Mouse (Mus musculus) embryonic facial prominence, embryonic 11.5 days (tissue): Measurements from ENCODE around the gene Rbm33. TPM values are rescaled to one million over a fixed set of nuclear protein-coding genes. Genes with fewer than 3 reads are reported as not detected.

Experiments
- ATAC-seq: fragments of 200-750 bp; cut with Nextera tagmentation; replicated peaks from 2 replicates; pipeline ENCODE4 v1.8.0; 2017; ENCODE audit warnings: low read depth; ENCODE audit not compliant: insufficient number of reproducible peaks, low FRiP score, low TSS enrichment
- DNase-seq: peaks from one replicate; pipeline ENCODE4 v3.0.0-alpha.2; 2015; ENCODE audit warnings: low spot score
- H3K27ac ChIP-seq: fragments of 300-500 bp; sonication (generic); replicated peaks from 2 replicates; pipeline ENCODE4 v1.5.1; 2014; ENCODE audit warnings: mild to moderate bottlenecking, low read depth, low read length, control low read depth
- H3K27me3 ChIP-seq: fragments of 300-500 bp; sonication (generic); 2 replicates; pipeline ENCODE4 v1.6.1; 2014; ENCODE audit warnings: mild to moderate bottlenecking, low read length, moderate library complexity, mixed read lengths; ENCODE audit not compliant: control insufficient read depth, insufficient read depth
- H3K36me3 ChIP-seq: fragments of 300-500 bp; sonication (generic); replicated peaks from 2 replicates; pipeline ENCODE4 v1.6.1; 2014; ENCODE audit warnings: low read depth, mild to moderate bottlenecking, low read length, moderate library complexity, mixed read lengths; ENCODE audit not compliant: control insufficient read depth, insufficient read depth
- H3K4me1 ChIP-seq: fragments of 300-500 bp; sonication (generic); 2 replicates; pipeline ENCODE4 v1.6.1; 2014; ENCODE audit warnings: low read length, mixed read lengths; ENCODE audit not compliant: control insufficient read depth, insufficient read depth
- H3K4me2 ChIP-seq: fragments of 300-500 bp; sonication (generic); 2 replicates; pipeline ENCODE4 v1.6.1; 2014; ENCODE audit warnings: low read depth, mild to moderate bottlenecking, control low read depth, low read length, moderate library complexity
- H3K4me3 ChIP-seq: fragments of 300-500 bp; sonication (generic); 2 replicates; pipeline ENCODE4 v1.5.1; 2014; ENCODE audit warnings: low read depth, low read length, control low read depth
- H3K9ac ChIP-seq: fragments of 300-500 bp; sonication (generic); replicated peaks from 2 replicates; pipeline ENCODE4 v1.6.1; 2014; ENCODE audit warnings: mild to moderate bottlenecking, control low read depth, low read length
- H3K9me3 ChIP-seq: fragments of 300-500 bp; sonication (generic); replicated peaks from 2 replicates; pipeline ENCODE4 v1.6.1; 2016; ENCODE audit warnings: mild to moderate bottlenecking, low read length, inconsistent platforms, mixed read lengths; ENCODE audit not compliant: control insufficient read depth
- WGBS: fragments of 180-500 bp; shearing (Covaris S2); extraction: QIAGEN DNeasy Blood & Tissue Kit; methylation state at CpG from one replicate; pipeline ENCODE4 v1.1.7; 2014; 5-methylcytosine and 5-hydroxymethylcytosine counted together
- polyA plus RNA-seq: library from polyadenylated mRNA; unstranded; fragments of >200 nt; fragmentation: Nextera tagmentation; extraction: Ambion mirVana; gene quantifications from 2 replicates; pipeline ENCODE4 v1.2.1, GENCODE M21; 2014

The Rbm33 gene
- polyA plus RNA-seq, 1 experiment from 2014 or later, result 17.6 TPM

- H3K4me2 ChIP-seq, result no peak overlapping the region
- ATAC-seq (no peak), DNase-seq (no peak)
- H3K9me3 ChIP-seq, result no peaks in the 10 kb centered on the region
- H3K27ac ChIP-seq, result no peak overlapping the region
- no peak overlapping the region for H3K9ac ChIP-seq
- H3K4me1 ChIP-seq, result no peaks in the 10 kb centered on the region
- no peak overlapping the region for H3K4me3 ChIP-seq
- H3K36me3 ChIP-seq, result no peaks in the 10 kb centered on the region
- 53% methylated on average over 3 of the region's 3 CpGs for WGBS
- no peaks in the 10 kb centered on the region for H3K27me3 ChIP-seq
Observed at GRCm38 (mm10) chr5:28292281-28292680, 24.6 kb upstream of the Rbm33 start.

- ATAC-seq (no peak), DNase-seq (peak; percentile 85)
- H3K9ac ChIP-seq, result no peak overlapping the region
- no peaks in the 10 kb centered on the region for H3K4me1 ChIP-seq
- H3K27ac ChIP-seq, result no peak overlapping the region
- no peaks in the 10 kb centered on the region for H3K9me3 ChIP-seq
- no peak overlapping the region for H3K4me3 ChIP-seq
- no peak overlapping the region for H3K4me2 ChIP-seq
- WGBS, result 9% methylated on average over 6 of the region's 6 CpGs
- no peaks in the 10 kb centered on the region for H3K36me3 ChIP-seq
- H3K27me3 ChIP-seq, result no peaks in the 10 kb centered on the region
Observed at GRCm38 (mm10) chr5:28293990-28294389, 22.9 kb upstream of the Rbm33 start.

GRCm38 (mm10) chr5:28298161-28298560 is 18.8 kb upstream of the Rbm33 start:
- Histone ChIP-seq H3K9me3 (no peaks in the 10 kb centered on the region), H3K4me2 (no peak overlapping the region), H3K4me1 (no peaks in the 10 kb centered on the region), H3K27ac (no peak overlapping the region), H3K36me3 (no peaks in the 10 kb centered on the region), H3K27me3 (no peaks in the 10 kb centered on the region), H3K9ac (no peak overlapping the region), H3K4me3 (no peak overlapping the region)
- WGBS, result 83% methylated on average over 5 of the region's 5 CpGs
- ATAC-seq (no peak), DNase-seq (no peak)

GRCm38 (mm10) chr5:28298693-28299092 is 18.2 kb upstream of the Rbm33 start:
- Histone ChIP-seq H3K4me3 (no peak overlapping the region), H3K9me3 (no peaks in the 10 kb centered on the region), H3K27me3 (no peaks in the 10 kb centered on the region), H3K27ac (no peak overlapping the region), H3K4me2 (no peak overlapping the region), H3K9ac (no peak overlapping the region), H3K4me1 (no peaks in the 10 kb centered on the region), H3K36me3 (no peaks in the 10 kb centered on the region)
- 55% methylated on average over 3 of the region's 3 CpGs for WGBS
- ATAC-seq (no peak), DNase-seq (no peak)

- H3K27ac ChIP-seq, result no peak overlapping the region
- H3K9me3 ChIP-seq, result no peaks in the 10 kb centered on the region
- H3K27me3 ChIP-seq, result no peaks in the 10 kb centered on the region
- 81% methylated on average over 6 of the region's 6 CpGs for WGBS
- H3K4me1 ChIP-seq, result no peaks in the 10 kb centered on the region
- ATAC-seq (no peak), DNase-seq (no peak)
- no peak overlapping the region for H3K4me2 ChIP-seq
- no peak overlapping the region for H3K9ac ChIP-seq
- no peak overlapping the region for H3K4me3 ChIP-seq
- no peaks in the 10 kb centered on the region for H3K36me3 ChIP-seq
Observed at GRCm38 (mm10) chr5:28299346-28299745, 17.6 kb upstream of the Rbm33 start.

GRCm38 (mm10) chr5:28302671-28303070 is 14.2 kb upstream of the Rbm33 start:
- H3K27ac ChIP-seq, result no peak overlapping the region
- H3K9me3 ChIP-seq, result no peaks in the 10 kb centered on the region
- no peaks in the 10 kb centered on the region for H3K36me3 ChIP-seq
- ATAC-seq (no peak), DNase-seq (no peak)
- H3K27me3 ChIP-seq, result no peaks in the 10 kb centered on the region
- no peak overlapping the region for H3K4me2 ChIP-seq
- H3K4me3 ChIP-seq, result no peak overlapping the region
- no peaks in the 10 kb centered on the region for H3K4me1 ChIP-seq
- 93% methylated on average over 1 of the region's 1 CpGs for WGBS
- H3K9ac ChIP-seq, result no peak overlapping the region

- H3K27ac ChIP-seq, result no peak overlapping the region
- H3K4me1 ChIP-seq, result no peaks in the 10 kb centered on the region
- H3K36me3 ChIP-seq, result no peaks in the 10 kb centered on the region
- no peak overlapping the region for H3K4me3 ChIP-seq
- no peaks in the 10 kb centered on the region for H3K27me3 ChIP-seq
- no peak for DNase-seq
- H3K9ac ChIP-seq, result no peak overlapping the region
- H3K4me2 ChIP-seq, result no peak overlapping the region
- H3K9me3 ChIP-seq, result no peaks in the 10 kb centered on the region
- no peak for ATAC-seq
Observed at GRCm38 (mm10) chr5:28304551-28304950, 12.4 kb upstream of the Rbm33 start.

- H3K9ac ChIP-seq, result no peak overlapping the region
- WGBS, result 83% methylated on average over 8 of the region's 8 CpGs
- no peak overlapping the region for H3K4me3 ChIP-seq
- DNase-seq (no peak), ATAC-seq (no peak)
- H3K4me2 ChIP-seq, result no peak overlapping the region
- no peak overlapping the region for H3K27ac ChIP-seq
- H3K36me3 ChIP-seq, result no peaks in the 10 kb centered on the region
- H3K4me1 ChIP-seq, result no peaks in the 10 kb centered on the region
- no peaks in the 10 kb centered on the region for H3K9me3 ChIP-seq
- H3K27me3 ChIP-seq, result no peaks in the 10 kb centered on the region
Observed at GRCm38 (mm10) chr5:28315526-28315925, 1.4 kb upstream of the Rbm33 start.
